Mouse (Mus musculus) liver, adult 2 months (tissue): Measurements from ENCODE around the gene Tmem254b.
"Not testable (repeated sequence)": the region's sequence is repeated elsewhere in the genome, so short reads cannot be mapped to it uniquely, and the experiment has no call there.

ENCODE experiments used
- CTCF ChIP-seq: fragments of 200-500 bp; IDR thresholded peaks from 2 replicates; pipeline ENCODE4 v1.5.1; 2011; ENCODE audit warnings: low read depth, low read length, control low read depth
- POLR2A ChIP-seq: fragments of 200-500 bp; IDR thresholded peaks from 2 replicates; pipeline ENCODE4 v1.6.1; 2011; ENCODE audit warnings: low read length, control low read depth; ENCODE audit not compliant: insufficient read depth; ENCODE audit errors: extremely low read depth

DNA sequence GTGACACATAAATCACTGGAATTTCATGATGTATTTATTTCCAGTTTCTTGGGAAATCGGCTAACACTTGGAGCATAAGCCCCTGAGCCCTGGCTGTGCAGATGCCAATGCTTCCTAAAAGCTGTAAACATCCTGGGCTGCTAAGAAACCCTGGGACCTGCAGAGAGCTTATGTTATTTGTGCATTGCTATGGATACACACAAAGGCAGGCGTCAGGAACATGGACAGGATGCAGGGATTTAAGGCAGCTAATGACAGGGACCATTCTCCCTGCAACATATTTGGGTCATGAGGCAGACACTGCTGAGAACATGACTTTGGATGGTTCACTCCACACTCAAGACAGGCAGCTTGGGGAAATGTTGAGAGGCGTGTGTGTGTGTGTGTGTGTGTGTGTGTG lies 9.0 kb downstream of the Tmem254b start:
- not testable (repeated sequence) for TF ChIP-seq CTCF, POLR2A
